Mouse (Mus musculus): ENCODE data around the gene Gm20388.

- TF ChIP-seq CTCF (IDR thresholded peaks at IDR 0.05; ENCODE audit: borderline replicate concordance, extremely low read depth, insufficient read depth, insufficient read length) (no peak), POLR2A (IDR thresholded peaks at IDR 0.05; ENCODE audit: borderline replicate concordance, extremely low read depth, insufficient read depth, insufficient read length, poor library complexity, severe bottlenecking) (no peak)
These were observed 596.6 kb downstream of the Gm20388 start for GRCm38 (mm10) chr8:120507290-120507689.

Data from brain, embryonic 14.5 days (tissue).